Mouse (Mus musculus) hindbrain, embryonic 11.5 days (tissue): ENCODE results near the gene Rbak. TPM values are rescaled to one million over a fixed set of nuclear protein-coding genes. Genes with fewer than 3 reads are reported as not detected.

Experiments used
- ATAC-seq: fragments of 200-750 bp; cut with Nextera tagmentation; 2 replicates; pipeline ENCODE4 v1.8.0; 2017; ENCODE audit warnings: mild to moderate bottlenecking, moderate TSS enrichment, moderate library complexity; ENCODE audit not compliant: low FRiP score
- DNase-seq: peaks from one replicate; pipeline ENCODE4 v3.0.0-alpha.2; 2015; ENCODE audit warnings: low spot score
- H3K27ac ChIP-seq: fragments of 300-500 bp; sonication (generic); 2 replicates; pipeline ENCODE4 v1.5.1; 2014; ENCODE audit warnings: mild to moderate bottlenecking, low read depth, low read length
- H3K27me3 ChIP-seq: fragments of 300-500 bp; sonication (generic); 2 replicates; pipeline ENCODE4 v1.6.1; 2014; ENCODE audit warnings: mild to moderate bottlenecking, low read length, moderate library complexity, mixed read lengths; ENCODE audit not compliant: control insufficient read depth, insufficient read depth
- H3K36me3 ChIP-seq: fragments of 300-500 bp; sonication (generic); 2 replicates; pipeline ENCODE4 v1.6.1; 2014; ENCODE audit warnings: mild to moderate bottlenecking, low read length, moderate library complexity, mixed read lengths; ENCODE audit not compliant: control insufficient read depth, insufficient read depth
- H3K4me1 ChIP-seq: fragments of 300-500 bp; sonication (generic); replicated peaks from 2 replicates; pipeline ENCODE4 v1.6.1; 2014; ENCODE audit warnings: low read length, mixed read lengths; ENCODE audit not compliant: control insufficient read depth, insufficient read depth
- H3K4me2 ChIP-seq: fragments of 300-500 bp; sonication (generic); replicated peaks from 2 replicates; pipeline ENCODE4 v1.6.1; 2014; ENCODE audit warnings: mild to moderate bottlenecking, low read depth, low read length
- H3K4me3 ChIP-seq: fragments of 300-500 bp; sonication (generic); 2 replicates; pipeline ENCODE4 v1.5.1; 2014; ENCODE audit warnings: low read depth, low read length
- H3K9ac ChIP-seq: fragments of 300-500 bp; sonication (generic); 2 replicates; pipeline ENCODE4 v1.6.1; 2014; ENCODE audit warnings: low read depth, low read length
- H3K9me3 ChIP-seq: fragments of 300-500 bp; sonication (generic); 2 replicates; pipeline ENCODE4 v1.6.1; 2016; ENCODE audit warnings: low read length; ENCODE audit not compliant: control insufficient read depth
- WGBS: fragments of 180-500 bp; shearing (Covaris S2); extraction: QIAGEN DNeasy Blood & Tissue Kit; methylation state at CpG from one replicate; pipeline ENCODE4 v1.1.7; 2014; 5-methylcytosine and 5-hydroxymethylcytosine counted together
- polyA plus RNA-seq: library from polyadenylated mRNA; unstranded; fragments of >200 nt; fragmentation: Nextera tagmentation; extraction: Ambion mirVana; gene quantifications from 2 replicates; pipeline ENCODE4 v1.2.1, GENCODE M21; 2014

The Rbak gene
- polyA plus RNA-seq, 1 experiment from 2014 or later: 17.0 TPM

GRCm38 (mm10) chr5:143127837-143128236 is 52.7 kb downstream of the Rbak start:
- DNase-seq (no peak), ATAC-seq (no peak)
- no peak overlapping the region for H3K9ac ChIP-seq
- no peaks in the 10 kb centered on the region for H3K36me3 ChIP-seq
- H3K4me2 ChIP-seq: no peak overlapping the region
- no peak overlapping the region for H3K27ac ChIP-seq
- no peak overlapping the region for H3K4me3 ChIP-seq
- no peaks in the 10 kb centered on the region for H3K27me3 ChIP-seq
- H3K4me1 ChIP-seq: no peaks in the 10 kb centered on the region
- H3K9me3 ChIP-seq: no peaks in the 10 kb centered on the region
- 88% methylated on average over 8 of the region's 8 CpGs for WGBS

- H3K9me3 ChIP-seq: no peaks in the 10 kb centered on the region
- ATAC-seq (no peak), DNase-seq (no peak)
- WGBS: 68% methylated on average over 4 of the region's 4 CpGs
- H3K9ac ChIP-seq: no peak overlapping the region
- H3K36me3 ChIP-seq: no peaks in the 10 kb centered on the region
- no peak overlapping the region for H3K27ac ChIP-seq
- no peaks in the 10 kb centered on the region for H3K4me1 ChIP-seq
- H3K27me3 ChIP-seq: no peaks in the 10 kb centered on the region
- H3K4me3 ChIP-seq: no peak overlapping the region
- H3K4me2 ChIP-seq: no peak overlapping the region
These were observed 53.7 kb downstream of the Rbak start for GRCm38 (mm10) chr5:143126908-143127307.

- no peaks in the 10 kb centered on the region for H3K27me3 ChIP-seq
- WGBS: 94% methylated on average over 9 of the region's 9 CpGs
- DNase-seq: no peak
- no peak overlapping the region for H3K9ac ChIP-seq
- H3K4me1 ChIP-seq: no peaks in the 10 kb centered on the region
- no peak for ATAC-seq
- H3K27ac ChIP-seq: no peak overlapping the region
- H3K9me3 ChIP-seq: no peaks in the 10 kb centered on the region
- no peak overlapping the region for H3K4me2 ChIP-seq
- H3K36me3 ChIP-seq: no peaks in the 10 kb centered on the region
- no peak overlapping the region for H3K4me3 ChIP-seq
These were observed 54.5 kb downstream of the Rbak start for GRCm38 (mm10) chr5:143126089-143126488.

- H3K27ac ChIP-seq: no peak overlapping the region
- no peak overlapping the region for H3K9ac ChIP-seq
- H3K27me3 ChIP-seq: no peaks in the 10 kb centered on the region
- no peaks in the 10 kb centered on the region for H3K9me3 ChIP-seq
- no peaks in the 10 kb centered on the region for H3K36me3 ChIP-seq
- H3K4me3 ChIP-seq: no peak overlapping the region
- peak; percentile 33 for DNase-seq
- 44% methylated on average over 7 of the region's 7 CpGs for WGBS
- H3K4me2 ChIP-seq: no peak overlapping the region
- ATAC-seq: no peak
- no peaks in the 10 kb centered on the region for H3K4me1 ChIP-seq
These were observed 55.0 kb downstream of the Rbak start for GRCm38 (mm10) chr5:143125601-143126000.

- no peaks in the 10 kb centered on the region for H3K27me3 ChIP-seq
- no peak for ATAC-seq
- WGBS: 77% methylated on average over 4 of the region's 4 CpGs
- H3K4me1 ChIP-seq: no peaks in the 10 kb centered on the region
- no peak overlapping the region for H3K4me3 ChIP-seq
- H3K9me3 ChIP-seq: no peaks in the 10 kb centered on the region
- H3K36me3 ChIP-seq: no peaks in the 10 kb centered on the region
- no peak overlapping the region for H3K4me2 ChIP-seq
- no peak overlapping the region for H3K27ac ChIP-seq
- no peak for DNase-seq
- no peak overlapping the region for H3K9ac ChIP-seq
These were observed 55.7 kb downstream of the Rbak start for GRCm38 (mm10) chr5:143124805-143125378.

- WGBS: 25% methylated on average over 1 of the region's 1 CpGs
- Histone ChIP-seq H3K4me1 (no peaks in the 10 kb centered on the region), H3K4me3 (no peak overlapping the region), H3K27ac (no peak overlapping the region), H3K27me3 (no peaks in the 10 kb centered on the region), H3K4me2 (no peak overlapping the region), H3K9me3 (no peaks in the 10 kb centered on the region), H3K9ac (no peak overlapping the region), H3K36me3 (no peaks in the 10 kb centered on the region)
- ATAC-seq (no peak), DNase-seq (no peak)
These were observed 57.9 kb downstream of the Rbak start for GRCm38 (mm10) chr5:143122673-143123072.

Other genes with a start within 250 kb of the Rbak start
- 570 and 615 TPM in 2 replicates for gene Fscn1, start 220.4 kb downstream of the Rbak start, polyA plus RNA-seq
- gene Rnf216, start 67.8 kb downstream of the Rbak start, polyA plus RNA-seq: 31.1 and 49.5 TPM in 2 replicates
- gene Olfr718-ps1, start 33.2 kb downstream of the Rbak start, polyA plus RNA-seq: not detected in 2 replicates
- not detected in 2 replicates for gene Spdye4b, start 242 bp upstream of the Rbak start, polyA plus RNA-seq
- not detected in 2 replicates for gene Spdye4a, start 46.1 kb upstream of the Rbak start, polyA plus RNA-seq
- gene Zfp12, start 54.4 kb upstream of the Rbak start, polyA plus RNA-seq: 20.3 and 24.3 TPM in 2 replicates
- 3.4 and 3.6 TPM in 2 replicates for gene Zfp316, start 89.2 kb upstream of the Rbak start, polyA plus RNA-seq
- not detected in 2 replicates for gene Zfp853, start 112.8 kb upstream of the Rbak start, polyA plus RNA-seq
- gene E130309D02Rik, start 134.6 kb upstream of the Rbak start, polyA plus RNA-seq: 34.1 and 42.9 TPM in 2 replicates
- 75.1 and 80.2 TPM in 2 replicates for gene Zdhhc4, start 148.5 kb upstream of the Rbak start, polyA plus RNA-seq
- 0.42 and 0.49 TPM in 2 replicates for gene Grid2ip, start 176.6 kb upstream of the Rbak start, polyA plus RNA-seq
- 189 and 202 TPM in 2 replicates for gene Kdelr2, start 223.1 kb upstream of the Rbak start, polyA plus RNA-seq